Mouse (Mus musculus) liver, embryonic 14.5 days (tissue): ENCODE measurements around the gene Thumpd2. TPM values are rescaled to one million over a fixed set of nuclear protein-coding genes. Genes with fewer than 3 reads are reported as not detected.

Experiments used
- ATAC-seq: fragments of 200-750 bp; cut with Nextera tagmentation; 2 replicates; pipeline ENCODE4 v1.8.0; 2017; ENCODE audit warnings: moderate number of reproducible peaks, mild to moderate bottlenecking, moderate library complexity; ENCODE audit not compliant: insufficient read depth
- DNase-seq, 3 experiments: peaks; one replicate each; pipeline ENCODE4 v3.0.0-alpha.2; 2012 to 2013; ENCODE audit warnings: low read depth in 3 of 3, low spot score in 3 of 3
- H3K27ac ChIP-seq: fragments of 300-500 bp; sonication (generic); 2 replicates; pipeline ENCODE4 v1.5.1; 2014; ENCODE audit warnings: moderate library complexity, mild to moderate bottlenecking, control low read depth, inconsistent platforms
- H3K27me3 ChIP-seq: fragments of 300-500 bp; sonication (generic); 2 replicates; pipeline ENCODE4 v1.6.1; 2014; ENCODE audit warnings: mild to moderate bottlenecking, low read length, moderate library complexity; ENCODE audit not compliant: control insufficient read depth, insufficient read depth
- H3K36me3 ChIP-seq: fragments of 300-500 bp; sonication (generic); replicated peaks from 2 replicates; pipeline ENCODE4 v1.6.1; 2014; ENCODE audit warnings: low read depth; ENCODE audit not compliant: control insufficient read depth, insufficient read depth
- H3K4me1 ChIP-seq, 2 experiments: fragments of 200-500 bp in 1 of 2; fragments of 300-500 bp in 1 of 2; sonication (generic) in 1 of 2; replicated peaks; 2 replicates each; pipeline ENCODE4 v1.6.1; 2012 to 2014; ENCODE audit warnings: antibody characterized with exemption in 1 of 2, inconsistent platforms in 1 of 2, low read length in 1 of 2; ENCODE audit not compliant: control insufficient read depth in 2 of 2, insufficient read depth in 2 of 2
- H3K4me2 ChIP-seq: fragments of 300-500 bp; sonication (generic); 2 replicates; pipeline ENCODE4 v1.6.1; 2014; ENCODE audit warnings: low read depth, mild to moderate bottlenecking, control low read depth, moderate library complexity
- H3K4me3 ChIP-seq, 2 experiments: fragments of 200-500 bp in 1 of 2; fragments of 300-500 bp in 1 of 2; sonication (generic) in 1 of 2; 2 replicates each; pipeline ENCODE4 v1.5.1; 2012 to 2014; ENCODE audit warnings: low read depth in 2 of 2, low read length in 2 of 2, mild to moderate bottlenecking in 2 of 2, control low read depth in 1 of 2, inconsistent platforms in 1 of 2, moderate library complexity in 1 of 2; ENCODE audit not compliant: insufficient read depth in 1 of 2
- H3K9ac ChIP-seq: fragments of 300-500 bp; sonication (generic); replicated peaks from 2 replicates; pipeline ENCODE4 v1.6.1; 2014; ENCODE audit warnings: mild to moderate bottlenecking, control low read depth, moderate library complexity
- H3K9me3 ChIP-seq: fragments of 300-500 bp; sonication (generic); 2 replicates; pipeline ENCODE4 v1.6.1; 2016; ENCODE audit warnings: low read length, mixed read lengths; ENCODE audit not compliant: control insufficient read depth
- CTCF ChIP-seq: IDR thresholded peaks from 2 replicates; pipeline ENCODE4 v1.5.1; 2016; ENCODE audit warnings: antibody characterized with exemption, low read depth, control low read depth
- EP300 ChIP-seq: IDR thresholded peaks from 2 replicates; pipeline ENCODE4 v1.6.1; 2016; ENCODE audit warnings: antibody characterized with exemption, low read depth
- WGBS: fragments of 180-500 bp; shearing (Covaris S2); extraction: QIAGEN DNeasy Blood & Tissue Kit; methylation state at CpG from one replicate; pipeline ENCODE4 v1.1.7; 2014; ENCODE audit not compliant: insufficient replicate concordance; 5-methylcytosine and 5-hydroxymethylcytosine counted together
- polyA plus RNA-seq, 2 experiments: library from polyadenylated mRNA; depleted of rRNA in 1 of 2; stranded (reverse) in 1 of 2; unstranded in 1 of 2; fragments of >200 nt; fragmentation: Nextera tagmentation in 1 of 2; extraction: Ambion mirVana in 1 of 2; gene quantifications; 2 replicates each; pipeline versions ENCODE4 v1.2.1 to v1.2.3; 2012 to 2014

Thumpd2 gene
- polyA plus RNA-seq, 2 experiments: 3.0 to 6.0 TPM

- Histone ChIP-seq H3K27ac (no peak overlapping the region), H3K4me1 (no peaks in the 10 kb centered on the region), H3K36me3 (no peaks in the 10 kb centered on the region), H3K4me2 (no peak overlapping the region), H3K27me3 (no peaks in the 10 kb centered on the region), H3K4me3 (no peak overlapping the region), H3K9me3 (no peaks in the 10 kb centered on the region), H3K9ac (no peak overlapping the region)
- ATAC-seq (no peak), DNase-seq (no peak)
- no peak for TF ChIP-seq EP300
- no peak for TF ChIP-seq CTCF
- WGBS: 56% methylated on average over 1 of the region's 1 CpGs
Measured at GRCm38 (mm10) chr17:81017132-81017531, 47.8 kb downstream of the Thumpd2 start.

GRCm38 (mm10) chr17:81015814-81016447 is 49.0 kb downstream of the Thumpd2 start:
- Histone ChIP-seq H3K27me3 (no peaks in the 10 kb centered on the region), H3K9ac (no peak overlapping the region), H3K4me2 (no peak overlapping the region), H3K36me3 (no peaks in the 10 kb centered on the region), H3K27ac (no peak overlapping the region), H3K9me3 (no peaks in the 10 kb centered on the region), H3K4me1 (no peaks in the 10 kb centered on the region; a peak in 1 of 4 replicates), H3K4me3 (no peak overlapping the region)
- DNase-seq: peak; percentile 38 to 41 (median 40)
- 30% methylated on average over 4 of the region's 4 CpGs for WGBS
- TF ChIP-seq EP300: no peak
- peak; percentile 75 for TF ChIP-seq CTCF
- peak; percentile 56; the same call in 1 of the 2 replicates for ATAC-seq

- H3K9me3 ChIP-seq: no peaks in the 10 kb centered on the region
- DNase-seq: no peak
- no peak overlapping the region for H3K4me3 ChIP-seq
- WGBS: 53% methylated on average over 18 of the region's 18 CpGs
- TF ChIP-seq EP300 (no peak), CTCF (no peak)
- H3K36me3 ChIP-seq: no peaks in the 10 kb centered on the region
- ATAC-seq: no peak
- H3K9ac ChIP-seq: no peak overlapping the region
- H3K27me3 ChIP-seq: no peaks in the 10 kb centered on the region
- no peak overlapping the region for H3K4me2 ChIP-seq
- no peak overlapping the region for H3K27ac ChIP-seq
- H3K4me1 ChIP-seq: no peaks in the 10 kb centered on the region; a peak in 1 of 4 replicates
Measured at GRCm38 (mm10) chr17:81010844-81011685, 53.8 kb downstream of the Thumpd2 start.

- WGBS: 48% methylated on average over 3 of the region's 3 CpGs
- Histone ChIP-seq H3K4me1 (no peaks in the 10 kb centered on the region; a peak in 1 of 4 replicates), H3K4me3 (no peak overlapping the region), H3K27ac (no peak overlapping the region), H3K9ac (no peak overlapping the region), H3K27me3 (no peaks in the 10 kb centered on the region), H3K9me3 (no peaks in the 10 kb centered on the region), H3K4me2 (no peak overlapping the region), H3K36me3 (no peaks in the 10 kb centered on the region)
- ATAC-seq (no peak), DNase-seq (no peak)
- TF ChIP-seq EP300 (no peak), CTCF (no peak)
Measured at GRCm38 (mm10) chr17:81010199-81010598, 54.7 kb downstream of the Thumpd2 start.

- no peaks in the 10 kb centered on the region for H3K27me3 ChIP-seq
- no peak overlapping the region for H3K4me2 ChIP-seq
- no peaks in the 10 kb centered on the region for H3K9me3 ChIP-seq
- no peak overlapping the region for H3K9ac ChIP-seq
- TF ChIP-seq EP300: no peak
- TF ChIP-seq CTCF: no peak
- H3K36me3 ChIP-seq: no peaks in the 10 kb centered on the region
- DNase-seq: no peak
- WGBS: 73% methylated on average over 10 of the region's 10 CpGs
- ATAC-seq: no peak
- H3K4me3 ChIP-seq: no peak overlapping the region
- no peaks in the 10 kb centered on the region; a peak in 1 of 4 replicates for H3K4me1 ChIP-seq
- H3K27ac ChIP-seq: no peak overlapping the region
Measured at GRCm38 (mm10) chr17:81009112-81009511, 55.8 kb downstream of the Thumpd2 start.
